Mouse (Mus musculus) heart, postnatal 14 days (tissue): ENCODE measurements around the gene Gpc6. TPM values are rescaled to one million over a fixed set of nuclear protein-coding genes. Genes with fewer than 3 reads are reported as not detected.

Source experiments
- DNase-seq, 2 experiments: peaks; one replicate each; pipeline ENCODE4 v3.0.0; 2021 to 2022
- intact Hi-C: fragments of 180-260 bp; cut with DNase I; formaldehyde crosslinking; loops from one replicate; pipeline ENCODE4 v1.15.1; 2025
- total RNA-seq, 2 experiments: library from RNA; stranded (reverse); gene quantifications; 2 replicates each; pipeline ENCODE4 v1.2.3; 2021

Gpc6 gene
- total RNA-seq, 2 experiments from 2014 or later, result 21.1 to 22.5 TPM

GRCm38 (mm10) chr14:116945975-116946374, 20.9 kb downstream of the Gpc6 start:
- intact Hi-C loops, result no loop called here

GRCm38 (mm10) chr14:116947461-116947860, 22.3 kb downstream of the Gpc6 start:
- intact Hi-C loops, result no loop called here
- DNase-seq, result no peak

More at GRCm38 (mm10) chr14:116945975-116946374, 20.9 kb downstream of the Gpc6 start:
- DNase-seq, result no peak

- no peak for DNase-seq
- intact Hi-C loops, result no loop called here
Measured at GRCm38 (mm10) chr14:116947939-116948591, 22.9 kb downstream of the Gpc6 start.

GRCm38 (mm10) chr14:116957154-116957553, 32.0 kb downstream of the Gpc6 start:
- no peak for DNase-seq
- intact Hi-C loops, result no loop called here

GRCm38 (mm10) chr14:116964837-116965236, 39.7 kb downstream of the Gpc6 start:
- intact Hi-C loops, result no loop called here
- no peak for DNase-seq

GRCm38 (mm10) chr14:116974708-116975107, 49.6 kb downstream of the Gpc6 start:
- intact Hi-C loops, result no loop called here

GRCm38 (mm10) chr14:116975224-116975623, 50.1 kb downstream of the Gpc6 start:
- intact Hi-C loops, result no loop called here
- DNase-seq, result no peak

More at GRCm38 (mm10) chr14:116974708-116975107, 49.6 kb downstream of the Gpc6 start:
- DNase-seq, result no peak

GRCm38 (mm10) chr14:116977259-116977658, 52.1 kb downstream of the Gpc6 start:
- intact Hi-C loops, result no loop called here
- DNase-seq, result no peak

GRCm38 (mm10) chr14:116979714-116980382, 54.7 kb downstream of the Gpc6 start:
- intact Hi-C loops, result no loop called here
- DNase-seq, result no peak

- intact Hi-C loops, result no loop called here
- DNase-seq, result no peak
Measured at GRCm38 (mm10) chr14:116981711-116982110, 56.6 kb downstream of the Gpc6 start.

GRCm38 (mm10) chr14:116987341-116987740, 62.2 kb downstream of the Gpc6 start:
- intact Hi-C loops, result no loop called here
- no peak for DNase-seq

- intact Hi-C loops, result no loop called here
- no peak for DNase-seq
Measured at GRCm38 (mm10) chr14:117000376-117000775, 75.3 kb downstream of the Gpc6 start.

GRCm38 (mm10) chr14:117002313-117002712, 77.2 kb downstream of the Gpc6 start:
- no peak for DNase-seq
- intact Hi-C loops, result no loop called here

- intact Hi-C loops, result no loop called here
- no peak for DNase-seq
Measured at GRCm38 (mm10) chr14:117008781-117009180, 83.7 kb downstream of the Gpc6 start.

GRCm38 (mm10) chr14:117012969-117013368, 87.9 kb downstream of the Gpc6 start:
- no peak for DNase-seq
- intact Hi-C loops, result no loop called here

- intact Hi-C loops, result no loop called here
- no peak for DNase-seq
Measured at GRCm38 (mm10) chr14:117013554-117014117, 88.5 kb downstream of the Gpc6 start.

GRCm38 (mm10) chr14:117015333-117015922, 90.3 kb downstream of the Gpc6 start:
- no peak for DNase-seq
- intact Hi-C loops, result no loop called here

- intact Hi-C loops, result no loop called here
- DNase-seq, result no peak
Measured at GRCm38 (mm10) chr14:117022180-117022799, 97.2 kb downstream of the Gpc6 start.

GRCm38 (mm10) chr14:117034146-117034545, 109.0 kb downstream of the Gpc6 start:
- DNase-seq, result no peak

GRCm38 (mm10) chr14:117041017-117041416, 115.9 kb downstream of the Gpc6 start:
- no peak for DNase-seq
- intact Hi-C loops, result no loop called here

More at GRCm38 (mm10) chr14:117034146-117034545, 109.0 kb downstream of the Gpc6 start:
- intact Hi-C loops, result no loop called here

GRCm38 (mm10) chr14:117048951-117049350, 123.8 kb downstream of the Gpc6 start:
- intact Hi-C loops, result no loop called here
- DNase-seq, result no peak
